Mouse (Mus musculus): ENCODE results near the gene Troap. TPM values are rescaled to one million over a fixed set of nuclear protein-coding genes. Genes with fewer than 3 reads are reported as not detected.

Troap gene
- 0.31 TPM for total RNA-seq (2023)

DNA sequence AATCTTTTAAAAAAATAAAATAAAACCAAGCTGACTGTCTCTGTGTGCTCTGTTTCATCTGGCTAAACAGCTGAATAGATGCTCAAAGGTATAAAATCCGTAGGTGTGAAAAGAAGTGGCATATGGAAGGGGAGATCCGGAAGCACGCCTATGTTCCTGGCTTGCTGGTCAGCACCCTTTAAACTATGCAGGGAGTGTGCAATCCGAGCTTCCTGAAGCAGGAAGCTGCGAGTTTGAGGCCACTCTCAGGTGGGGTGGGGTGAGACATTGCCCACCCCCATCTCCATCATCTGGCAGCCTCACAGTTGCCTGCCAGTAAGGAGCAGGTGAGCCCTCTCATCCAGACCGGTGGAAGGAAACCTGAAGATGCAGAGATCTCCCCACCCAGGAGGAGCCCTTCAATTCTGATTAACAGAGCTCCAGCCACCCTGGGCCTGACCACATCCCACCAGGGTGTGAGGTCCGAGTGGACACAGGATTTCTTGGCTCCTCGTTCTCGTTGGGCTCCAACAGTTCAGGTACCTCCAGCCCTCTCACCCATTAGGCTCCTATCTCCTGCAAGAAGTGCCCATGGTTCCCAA lies at the start of gene Troap:
Gene Troap, plus strand, starts transcription at position 557 of the 581 bp plus-strand sequence.

DNA sequence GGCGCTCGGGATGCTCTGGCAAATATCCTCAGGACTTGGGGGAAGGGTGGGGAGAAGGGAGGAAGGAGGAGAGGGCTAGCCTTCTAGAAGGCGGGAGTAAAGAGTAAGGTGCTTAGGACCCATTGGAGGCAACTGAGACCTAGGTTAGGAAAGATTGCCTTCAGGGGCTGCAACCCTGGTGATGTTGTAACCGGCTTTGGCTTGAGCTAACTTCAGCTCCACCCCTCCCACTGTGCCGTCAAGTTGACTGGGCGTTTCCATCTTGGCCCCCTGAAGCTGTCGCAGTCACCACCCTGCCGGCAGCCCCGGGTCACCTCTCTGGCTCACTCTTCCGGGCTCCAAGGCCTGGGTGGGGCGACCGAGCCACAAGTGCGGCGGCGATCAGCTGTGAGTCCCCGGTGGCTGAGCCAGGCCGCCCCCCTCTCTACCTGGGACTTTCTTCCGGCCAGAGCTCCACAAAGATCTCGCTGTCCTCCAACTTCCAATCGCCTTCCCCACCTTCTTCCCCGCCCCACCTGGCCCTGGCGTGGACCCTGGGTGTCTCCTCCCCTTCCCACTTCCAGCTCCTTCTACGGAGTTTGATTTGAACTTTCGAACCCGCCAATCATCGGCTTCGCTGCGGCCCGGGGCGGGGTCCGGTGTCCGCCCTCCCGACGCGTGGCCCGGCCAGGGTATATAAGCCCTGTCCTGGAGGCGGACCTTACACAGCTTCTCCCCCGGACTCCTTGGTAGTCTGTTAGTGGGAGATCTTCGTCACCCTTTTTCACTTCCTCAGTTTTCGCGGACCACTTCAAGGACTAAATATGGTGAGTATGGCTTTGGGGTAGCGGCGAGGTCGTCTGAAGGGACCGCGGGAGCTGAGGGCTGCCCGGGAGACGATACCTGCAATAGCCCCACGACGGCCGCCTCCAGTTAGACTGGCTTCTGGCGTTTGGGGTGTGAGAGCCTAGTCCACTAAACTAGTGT lies 44.5 kb upstream of the Troap start, which contains the start of gene Tuba1c:
Gene Tuba1c, plus strand, starts transcription at position 273 of the 966 bp plus-strand sequence.

DNA sequence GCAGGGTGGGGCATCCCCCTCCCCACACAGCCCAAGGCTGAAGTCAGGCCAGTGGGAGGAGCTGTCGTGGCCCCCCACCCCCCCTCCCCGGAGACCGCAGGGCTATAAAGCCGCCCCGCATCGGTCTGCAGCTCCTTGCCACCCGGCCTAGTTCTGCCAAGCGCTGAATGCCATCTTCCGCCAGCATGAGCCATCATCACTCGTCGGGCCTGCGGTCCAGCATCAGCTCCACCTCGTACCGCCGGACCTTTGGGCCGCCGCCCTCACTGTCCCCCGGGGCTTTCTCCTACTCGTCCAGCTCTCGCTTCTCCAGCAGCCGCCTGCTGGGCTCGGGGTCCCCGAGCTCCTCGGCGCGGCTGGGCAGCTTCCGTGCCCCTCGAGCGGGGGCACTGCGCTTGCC lies 19.3 kb upstream of the Troap start, which contains the start of gene Prph:
Gene Prph, plus strand, starts transcription at position 135 of the 400 bp plus-strand sequence.

DNA sequence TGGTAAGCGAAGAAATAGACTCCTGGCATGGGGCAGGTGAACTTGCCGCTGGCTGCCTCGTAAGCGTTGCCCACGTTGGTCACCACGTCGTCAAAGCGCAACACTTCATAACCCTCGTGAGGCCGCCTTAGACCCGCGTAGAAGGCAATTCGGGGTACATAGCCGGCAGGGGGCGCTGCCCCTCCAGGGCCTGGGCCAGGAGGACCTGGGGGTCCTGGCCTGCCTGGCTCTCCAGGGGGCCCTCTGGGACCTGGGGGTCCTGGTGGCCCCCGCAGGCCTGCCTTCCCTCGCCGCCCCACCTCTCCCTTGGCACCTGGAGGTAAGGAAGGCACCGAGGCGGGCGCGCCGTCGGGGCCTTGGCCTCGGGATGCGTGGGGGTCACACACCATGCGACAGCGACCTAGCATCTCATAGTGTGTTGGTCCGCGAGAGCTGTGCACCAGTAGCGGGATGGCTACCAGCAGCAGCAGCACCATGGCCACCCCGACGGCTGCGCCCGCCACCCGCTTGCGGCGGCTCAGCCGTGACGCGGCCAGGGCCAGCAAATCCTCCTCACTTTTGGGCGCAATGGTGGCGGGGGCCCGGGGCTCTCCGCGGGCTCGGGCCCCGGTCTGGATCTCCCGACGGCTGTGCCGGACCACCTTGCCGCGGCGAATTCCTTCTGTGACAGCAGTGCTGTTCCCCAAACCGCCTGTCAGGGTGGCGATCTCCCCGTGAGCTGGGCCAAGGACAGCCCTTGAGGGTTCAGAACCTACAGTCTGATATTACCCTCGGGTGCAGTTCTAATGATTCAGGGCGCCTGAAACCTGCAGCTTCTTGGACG lies 13.1 kb downstream of the Troap start, which contains the start of gene C1ql4:
Gene C1ql4, minus strand, starts transcription at position 565 of the 823 bp plus-strand sequence.

DNA sequence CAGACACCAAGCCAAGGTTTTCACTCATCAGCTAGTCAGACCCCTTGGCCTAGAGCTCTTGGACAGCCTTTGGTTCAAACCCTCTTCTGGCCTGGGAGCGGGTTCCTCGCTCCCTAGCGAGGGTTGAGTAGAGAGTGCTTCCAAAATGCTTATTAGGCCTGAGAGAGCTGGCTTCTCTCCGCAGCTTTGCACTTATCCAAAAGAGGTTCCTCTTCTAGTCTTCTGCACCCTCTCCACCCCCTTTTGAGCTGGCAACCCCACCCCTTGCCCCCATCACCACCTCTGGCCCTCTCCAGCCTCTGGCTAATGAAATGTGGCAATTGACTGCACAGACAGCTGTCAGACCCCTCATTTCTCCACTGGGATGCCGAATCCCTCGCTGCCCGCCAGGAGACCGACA lies 18.5 kb downstream of the Troap start, which contains the start of gene Dnajc22:
Gene Dnajc22, plus strand, starts transcription at position 301 of the 400 bp plus-strand sequence.

DNA sequence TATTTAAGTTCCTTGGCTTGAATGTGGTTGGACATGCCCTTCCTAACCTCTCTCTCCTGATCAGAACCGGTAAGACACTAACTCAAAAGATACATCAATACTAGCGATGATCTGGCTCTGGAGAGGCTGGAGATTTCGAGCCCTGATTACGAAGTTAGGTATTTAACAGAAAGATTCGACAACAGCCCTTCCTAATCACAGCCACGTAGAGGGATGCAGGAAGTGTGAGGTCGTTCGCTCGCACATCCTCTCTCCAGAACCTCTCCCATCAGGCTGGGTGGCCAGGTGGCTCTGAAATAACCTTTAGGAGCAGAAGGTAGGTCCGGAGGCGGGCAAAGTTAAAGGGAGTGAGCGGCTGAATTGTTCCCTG lies 51.3 kb downstream of the Troap start, which contains the start of gene Spats2:
Gene Spats2, plus strand, starts transcription at position 206 of the 370 bp plus-strand sequence.

Other genes starting within 250 kb of the Troap start
- gene Prkag1, start 243.1 kb upstream of the Troap start, total RNA-seq (2023): 117 TPM
- 266 TPM for gene Kmt2d, start 203.4 kb upstream of the Troap start, total RNA-seq (2023)
- 20.7 TPM for gene Rhebl1, start 180.0 kb upstream of the Troap start, total RNA-seq (2023)
- gene Dhh, start 176.0 kb upstream of the Troap start, total RNA-seq (2023): 1.1 TPM
- 293 TPM for gene Lmbr1l, start 156.3 kb upstream of the Troap start, total RNA-seq (2023)
- 244 TPM for gene Tuba1b, start 140.0 kb upstream of the Troap start, total RNA-seq (2023)
- not detected for gene Gm49450, start 121.0 kb upstream of the Troap start, total RNA-seq (2023)
- 270 TPM for gene Tuba1a, start 120.9 kb upstream of the Troap start, total RNA-seq (2023)
- gene Tuba1c, start 44.7 kb upstream of the Troap start, total RNA-seq (2023): 95.3 TPM
- not detected for gene Prph, start 19.4 kb upstream of the Troap start, total RNA-seq (2023)
- gene C1ql4, start 13.2 kb downstream of the Troap start, total RNA-seq (2023): not detected
- not detected for gene Dnajc22, start 18.6 kb downstream of the Troap start, total RNA-seq (2023)
- not detected for gene Spats2, start 51.3 kb downstream of the Troap start, total RNA-seq (2023)
- 4.8 TPM for gene Kcnh3, start 150.3 kb downstream of the Troap start, total RNA-seq (2023)
- gene Mcrs1, start 177.4 kb downstream of the Troap start, total RNA-seq (2023): 111 TPM
- gene Prpf40b, start 220.5 kb downstream of the Troap start, total RNA-seq (2023): 15.1 TPM
- not detected for gene Fam186b, start 221.3 kb downstream of the Troap start, total RNA-seq (2023)

Data from CD8-positive naive resting alpha-beta T cell, adult 57 days (primary cell).